Mouse (Mus musculus) CH12.LX (cell line): ENCODE results near the gene Eci1.

Experiments used
- NRF1 ChIP-seq: IDR thresholded peaks from 2 replicates; pipeline ENCODE4 v1.6.1; 2014; ENCODE audit warnings: low read depth, mild to moderate bottlenecking, inconsistent platforms, low read length, improper control_type of control experiment, moderate library complexity
- POLR2A ChIP-seq: IDR thresholded peaks from 2 replicates; pipeline ENCODE4 v1.6.1; 2011; ENCODE audit warnings: low read depth, mild to moderate bottlenecking, improper control_type of control experiment, low read length

GRCm38 (mm10) chr17:24440377-24440776 lies 13.9 kb downstream of the Eci1 start:
- no peak for TF ChIP-seq POLR2A
- TF ChIP-seq NRF1, result no peak
